Mouse (Mus musculus): ENCODE measurements around the gene Pck2.

Gene Pck2

GRCm38 (mm10) chr14:55540067-55540786 lies at the start of gene Pck2:
Gene Pck2 (plus strand): TSS chr14:55540266.
- peak in 1 of 2 experiments; percentile 68 for DNase-seq (ENCODE audit: low spot score in 2 of 2)

GRCm38 (mm10) chr14:55490361-55491201 lies 49.5 kb upstream of the Pck2 start, which contains the start of gene Carmil3:
Gene Carmil3 (plus strand): TSS chr14:55490651.
- DNase-seq (ENCODE audit: low spot score in 2 of 2) = peak; percentile 71 to 86

DNA sequence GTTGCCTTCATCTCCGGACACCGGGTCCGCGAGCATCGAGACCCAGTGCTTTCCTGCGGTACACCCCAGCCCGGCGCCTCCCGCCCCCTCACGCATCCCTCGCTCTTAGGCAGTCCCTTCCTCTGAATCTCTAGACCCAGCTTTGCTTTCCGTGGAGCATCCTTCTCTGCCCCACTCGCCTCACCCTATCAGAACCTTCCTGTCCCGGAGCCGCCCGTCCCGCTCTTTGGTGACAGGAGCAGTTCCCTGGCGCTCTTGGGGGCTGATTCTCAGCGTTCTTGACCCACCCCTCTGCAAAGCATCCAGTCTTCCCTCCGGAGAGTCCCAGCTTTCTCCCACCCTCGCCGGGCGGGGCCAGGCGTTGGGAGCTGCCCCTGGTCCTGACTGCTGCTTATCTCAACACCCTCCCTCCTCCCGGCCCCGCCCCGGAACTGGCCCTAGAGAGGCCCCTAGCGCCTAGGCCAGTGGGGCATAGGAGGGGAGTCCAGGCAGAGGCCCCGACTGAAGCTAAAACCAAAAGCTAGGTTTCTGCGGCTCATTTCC lies 48.7 kb upstream of the Pck2 start:
- peak in 1 of 2 experiments; percentile 59 for DNase-seq (ENCODE audit: low spot score in 2 of 2)

DNA sequence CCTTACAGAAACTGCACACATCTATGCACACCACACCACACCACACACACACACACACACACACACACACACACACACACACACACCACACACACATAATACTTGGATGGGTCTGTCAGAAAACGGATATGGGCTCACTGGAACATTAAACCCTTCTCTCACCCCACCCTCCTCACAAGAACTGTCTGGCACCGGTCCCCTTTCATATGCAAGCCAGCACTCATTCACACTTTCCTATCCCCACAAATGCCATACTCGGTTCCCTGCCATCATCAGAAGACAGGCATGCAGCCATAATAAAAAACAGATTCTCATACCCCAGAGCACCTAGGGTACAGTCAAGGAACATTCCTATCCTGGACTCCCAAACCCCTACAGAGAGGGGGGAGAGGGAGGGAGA lies 48.0 kb upstream of the Pck2 start:
- DNase-seq (ENCODE audit: low spot score in 2 of 2) = no peak

GRCm38 (mm10) chr14:55495509-55496240 lies 44.4 kb upstream of the Pck2 start:
- no peak for DNase-seq (ENCODE audit: low spot score in 2 of 2)

DNA sequence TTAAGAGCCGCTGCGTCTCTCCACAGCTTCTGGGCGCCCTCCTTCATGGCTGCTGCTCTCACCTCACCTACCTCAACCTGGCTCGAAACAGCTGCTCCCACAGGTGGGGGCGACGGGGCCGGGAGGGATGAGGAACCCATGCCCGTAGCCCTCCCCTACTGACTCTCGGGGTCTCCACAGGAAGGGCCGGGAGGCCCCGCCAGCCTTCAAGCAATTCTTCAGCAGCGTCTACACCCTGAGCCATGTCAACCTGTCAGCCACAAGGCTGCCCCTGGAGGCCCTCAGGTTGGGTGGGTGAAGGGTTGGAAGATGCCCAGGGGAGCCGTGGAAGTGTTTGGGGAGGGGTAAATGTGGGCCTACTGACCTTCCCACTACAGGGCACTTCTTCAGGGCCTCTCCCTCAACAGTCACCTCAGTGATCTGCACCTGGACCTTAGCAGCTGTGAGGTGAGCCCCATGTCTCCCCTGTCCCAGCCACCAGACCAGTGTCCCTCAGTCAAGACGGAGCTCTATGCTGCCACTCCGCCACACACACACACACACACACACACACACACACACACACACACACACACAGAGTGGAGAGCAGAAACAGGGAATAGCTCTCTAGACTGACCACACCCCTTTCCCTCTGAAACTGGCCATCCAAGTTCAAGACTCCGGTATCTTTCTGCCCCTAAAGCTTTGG lies 43.2 kb upstream of the Pck2 start:
- DNase-seq (ENCODE audit: low spot score in 2 of 2) = no peak

DNA sequence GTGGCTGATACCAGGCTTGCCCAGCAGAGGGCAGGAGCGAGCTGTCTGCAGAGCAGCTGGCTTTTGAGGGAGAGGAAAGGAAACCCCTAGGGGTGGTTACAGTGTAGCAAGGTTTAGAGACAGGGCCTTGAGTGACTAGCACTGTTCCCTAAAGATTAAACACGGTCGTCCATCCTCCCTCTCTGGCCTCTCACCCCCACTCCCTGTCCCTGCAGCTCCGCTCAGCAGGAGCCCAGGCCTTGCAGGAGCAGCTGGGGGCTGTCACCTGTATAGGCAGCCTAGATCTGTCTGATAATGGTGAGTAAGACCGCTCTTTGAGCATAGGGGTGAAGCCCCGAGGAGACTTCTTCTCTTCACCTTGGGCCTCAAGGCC lies 42.6 kb upstream of the Pck2 start:
- peak; percentile 91 to 96 for DNase-seq (ENCODE audit: low spot score in 2 of 2)

DNA sequence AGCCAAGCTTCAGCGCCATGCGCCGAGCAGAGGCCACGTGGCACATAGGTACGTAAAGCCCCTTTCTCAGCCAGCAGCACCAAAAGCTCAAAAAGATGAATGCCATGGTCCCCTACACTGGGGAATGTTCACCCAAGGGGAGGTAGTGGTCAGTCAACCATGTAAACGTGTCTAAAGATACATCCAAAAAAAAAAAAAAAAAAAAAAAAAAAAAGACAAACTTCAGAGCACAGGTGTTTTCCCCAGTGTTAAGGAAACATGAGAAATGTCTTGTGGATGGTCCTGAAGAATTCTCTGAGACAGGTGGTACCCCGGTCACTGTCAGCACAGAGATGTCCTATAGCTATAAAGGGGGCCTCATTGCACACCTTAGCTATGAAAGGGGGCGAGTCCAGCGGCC lies 34.5 kb upstream of the Pck2 start:
- DNase-seq (ENCODE audit: low spot score in 2 of 2) = no peak

DNA sequence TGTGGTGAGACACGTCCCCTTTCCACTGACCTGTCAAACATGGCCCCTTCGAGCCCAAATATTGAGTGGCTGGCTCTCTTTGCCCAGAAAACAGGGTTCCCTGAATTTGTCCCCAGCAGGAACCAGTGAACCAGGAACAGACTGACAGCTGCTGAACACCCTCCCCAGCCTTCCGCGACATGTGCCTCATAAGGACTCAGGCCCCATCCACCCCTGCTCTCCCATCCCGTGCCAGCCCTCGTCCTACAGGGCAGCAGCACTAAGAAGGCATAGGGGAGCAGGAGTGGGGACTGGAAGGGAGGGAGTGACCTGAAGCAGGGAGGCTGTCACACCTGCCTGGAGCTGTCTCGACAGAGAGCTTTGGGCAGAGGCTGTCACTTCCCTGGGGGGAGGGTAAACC lies 32.3 kb upstream of the Pck2 start:
- no peak for DNase-seq (ENCODE audit: low spot score in 2 of 2)

DNA sequence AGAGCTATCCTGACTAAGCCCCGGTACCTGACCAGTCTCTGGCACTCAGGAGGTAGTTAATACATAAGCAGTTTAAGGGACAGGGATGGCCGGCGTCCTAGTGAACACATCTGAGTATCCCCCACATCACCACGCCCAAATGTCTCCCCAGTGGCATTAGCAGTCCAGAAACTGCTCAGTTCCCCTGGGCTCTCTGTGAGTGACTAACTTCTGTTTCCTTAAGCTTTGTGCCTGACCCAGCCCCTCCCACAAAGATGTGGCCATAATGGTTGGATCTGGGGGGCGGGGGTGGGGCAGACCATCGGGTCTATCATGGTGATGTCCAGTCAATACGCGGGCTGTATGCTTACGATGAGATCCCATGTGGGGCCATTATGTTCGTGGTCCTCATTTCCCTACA lies 30.5 kb upstream of the Pck2 start:
- no peak for DNase-seq (ENCODE audit: low spot score in 2 of 2)

GRCm38 (mm10) chr14:55510125-55510731 lies 29.8 kb upstream of the Pck2 start, which contains the start of gene Cpne6:
Gene Cpne6 (plus strand): TSS chr14:55510445.
- no peak for DNase-seq (ENCODE audit: low spot score in 2 of 2)

DNA sequence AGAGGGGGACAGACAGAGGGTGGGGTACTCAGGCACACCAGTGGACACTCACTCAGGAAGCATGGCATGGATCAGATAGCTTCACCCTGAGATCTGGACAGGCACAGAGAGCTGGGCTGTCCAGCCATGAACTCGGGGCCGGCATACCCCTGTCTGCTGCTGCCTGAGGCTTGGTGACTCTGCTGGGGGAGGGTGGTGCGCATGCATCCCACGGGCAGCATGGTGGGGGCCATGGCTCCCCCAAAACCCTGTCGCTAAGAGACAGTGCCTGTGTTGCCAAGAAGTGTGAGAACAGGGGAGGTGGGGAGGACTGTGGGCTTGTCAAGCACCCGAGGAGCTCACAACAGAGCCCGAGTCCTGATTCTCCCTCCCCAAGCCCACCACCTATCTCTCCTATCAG lies 29.0 kb upstream of the Pck2 start:
- no peak for DNase-seq (ENCODE audit: low spot score in 2 of 2)

DNA sequence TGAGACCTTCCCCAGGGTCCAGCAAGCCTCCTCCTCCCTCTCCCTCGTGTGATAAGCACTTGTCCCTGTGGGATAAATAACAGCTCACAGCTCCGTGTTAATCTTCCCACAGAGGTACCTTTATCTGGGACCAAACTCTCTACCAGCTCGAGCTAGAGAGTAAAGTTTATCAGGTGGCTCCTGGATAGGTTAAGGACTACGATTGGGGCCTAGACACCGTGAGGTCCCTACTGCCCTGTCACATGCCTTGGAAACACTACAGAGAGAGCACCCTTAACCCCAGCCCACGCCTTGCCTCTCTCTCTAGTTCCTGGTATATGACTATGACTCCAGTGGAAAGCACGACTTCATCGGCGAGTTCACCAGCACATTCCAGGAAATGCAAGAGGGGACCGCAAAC lies 26.1 kb upstream of the Pck2 start:
- no peak for DNase-seq (ENCODE audit: low spot score in 2 of 2)

DNA sequence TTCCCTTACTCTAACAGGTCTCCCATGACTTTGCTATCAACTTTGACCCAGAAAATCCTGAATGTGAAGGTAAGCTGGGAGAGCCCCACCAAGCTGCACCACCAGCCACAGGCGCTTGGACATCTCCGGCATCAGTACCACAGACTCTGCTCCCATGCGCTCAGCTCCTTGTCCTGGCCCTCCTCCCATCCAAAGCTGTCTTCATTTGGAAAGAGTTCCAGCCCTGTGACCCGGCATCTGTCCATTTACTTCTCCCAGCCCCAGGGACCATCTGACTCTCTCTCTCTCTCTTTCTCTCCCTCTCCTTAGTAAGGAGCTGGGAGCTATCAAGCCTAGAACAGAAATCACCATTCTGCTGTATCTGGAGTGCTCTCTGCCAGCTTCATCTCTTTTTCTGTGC lies 24.2 kb upstream of the Pck2 start:
- no peak for DNase-seq (ENCODE audit: low spot score in 2 of 2)

GRCm38 (mm10) chr14:55518897-55519296 lies 21.2 kb upstream of the Pck2 start:
- DNase-seq (ENCODE audit: low spot score in 2 of 2) = peak in 1 of 2 experiments; percentile 60

GRCm38 (mm10) chr14:55519604-55520003 lies 20.5 kb upstream of the Pck2 start:
- DNase-seq (ENCODE audit: low spot score in 2 of 2) = no peak

GRCm38 (mm10) chr14:55520451-55521361 lies 19.4 kb upstream of the Pck2 start:
- peak in 1 of 2 experiments; percentile 68 for DNase-seq (ENCODE audit: low spot score in 2 of 2)

- no peak for DNase-seq (ENCODE audit: low spot score in 2 of 2)
Observed at GRCm38 (mm10) chr14:55524062-55524461, 16.0 kb upstream of the Pck2 start.

DNA sequence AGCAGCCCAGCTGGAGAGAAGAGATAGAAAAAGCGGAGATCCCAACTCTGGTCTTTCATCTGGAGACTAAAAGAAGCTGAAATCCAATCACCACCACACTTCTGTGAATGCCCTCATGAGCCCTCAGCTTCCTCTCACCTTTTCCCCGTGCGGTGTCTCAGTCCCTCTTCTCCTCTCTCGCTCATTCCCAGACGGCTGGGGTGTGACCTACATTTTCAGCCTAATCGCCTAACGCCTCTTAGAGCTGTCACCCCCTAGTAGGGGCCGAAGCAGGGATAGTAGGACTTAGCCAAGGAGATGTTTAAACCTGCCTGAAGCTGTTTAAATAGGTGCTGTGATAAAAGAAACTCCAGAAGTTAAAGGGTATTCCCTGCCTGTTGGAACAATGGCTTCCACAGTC lies 15.3 kb upstream of the Pck2 start, which contains the start of gene Nrl:
Gene Nrl, minus strand, starts transcription at position 197 of the 400 bp plus-strand sequence.
- no peak for DNase-seq (ENCODE audit: low spot score in 2 of 2)

- DNase-seq (ENCODE audit: low spot score in 2 of 2) = no peak
Observed at GRCm38 (mm10) chr14:55526674-55527073, 13.4 kb upstream of the Pck2 start.

All from cerebellum, postnatal 4 days (tissue).